Mouse (Mus musculus): ENCODE data around the gene Zcwpw1.

- TF ChIP-seq CTCF (IDR thresholded peaks at IDR 0.05; ENCODE audit: borderline replicate concordance, insufficient read depth, low read depth, low read length) (no peak), POLR2A (IDR thresholded peaks at IDR 0.05; ENCODE audit: borderline replicate concordance, insufficient read depth, low read length) (no peak)
Observed at GRCm38 (mm10) chr5:137740506-137740905, 47.1 kb upstream of the Zcwpw1 start.

Measured in cerebellum, adult 2 months (tissue).